Mouse (Mus musculus) neural tube, embryonic 13.5 days (tissue): ENCODE measurements around the gene Kirrel. TPM values are rescaled to one million over a fixed set of nuclear protein-coding genes. Genes with fewer than 3 reads are reported as not detected.

Source experiments
- ATAC-seq: fragments of 200-750 bp; cut with Nextera tagmentation; 2 replicates; pipeline ENCODE4 v1.8.0; 2017; ENCODE audit warnings: low read depth, mild to moderate bottlenecking, moderate TSS enrichment, moderate library complexity
- H3K27ac ChIP-seq: fragments of 300-500 bp; sonication (generic); replicated peaks from 2 replicates; pipeline ENCODE4 v1.5.1; 2015; ENCODE audit warnings: moderate library complexity, mild to moderate bottlenecking, inconsistent platforms
- H3K27me3 ChIP-seq: fragments of 300-500 bp; sonication (generic); 2 replicates; pipeline ENCODE4 v1.6.1; 2015; ENCODE audit warnings: mild to moderate bottlenecking, inconsistent platforms
- H3K36me3 ChIP-seq: fragments of 300-500 bp; sonication (generic); 2 replicates; pipeline ENCODE4 v1.6.1; 2015; ENCODE audit warnings: mild to moderate bottlenecking, inconsistent platforms
- H3K4me1 ChIP-seq: fragments of 300-500 bp; sonication (generic); replicated peaks from 2 replicates; pipeline ENCODE4 v1.6.1; 2015; ENCODE audit warnings: inconsistent platforms
- H3K4me2 ChIP-seq: fragments of 300-500 bp; sonication (generic); 2 replicates; pipeline ENCODE4 v1.6.1; 2015; ENCODE audit warnings: inconsistent platforms, mild to moderate bottlenecking, moderate library complexity
- H3K4me3 ChIP-seq: fragments of 300-500 bp; sonication (generic); 2 replicates; pipeline ENCODE4 v1.5.1; 2015; ENCODE audit warnings: mild to moderate bottlenecking, inconsistent platforms
- H3K9ac ChIP-seq: fragments of 300-500 bp; sonication (generic); 2 replicates; pipeline ENCODE4 v1.6.1; 2015; ENCODE audit warnings: moderate library complexity, mild to moderate bottlenecking, inconsistent platforms
- H3K9me3 ChIP-seq: fragments of 300-500 bp; sonication (generic); 2 replicates; pipeline ENCODE4 v1.6.1; 2016; ENCODE audit warnings: inconsistent platforms
- WGBS: fragments of 180-500 bp; shearing (Covaris S2); methylation state at CpG from one replicate; pipeline ENCODE4 v1.1.7; 2015; 5-methylcytosine and 5-hydroxymethylcytosine counted together
- polyA plus RNA-seq: library from polyadenylated mRNA; unstranded; fragments of >200 nt; fragmentation: Nextera tagmentation; extraction: Ambion mirVana; gene quantifications from 2 replicates; pipeline ENCODE4 v1.2.1, GENCODE M21; 2015

Gene Kirrel
- polyA plus RNA-seq, 1 experiment from 2014 or later, result 9.8 TPM

DNA sequence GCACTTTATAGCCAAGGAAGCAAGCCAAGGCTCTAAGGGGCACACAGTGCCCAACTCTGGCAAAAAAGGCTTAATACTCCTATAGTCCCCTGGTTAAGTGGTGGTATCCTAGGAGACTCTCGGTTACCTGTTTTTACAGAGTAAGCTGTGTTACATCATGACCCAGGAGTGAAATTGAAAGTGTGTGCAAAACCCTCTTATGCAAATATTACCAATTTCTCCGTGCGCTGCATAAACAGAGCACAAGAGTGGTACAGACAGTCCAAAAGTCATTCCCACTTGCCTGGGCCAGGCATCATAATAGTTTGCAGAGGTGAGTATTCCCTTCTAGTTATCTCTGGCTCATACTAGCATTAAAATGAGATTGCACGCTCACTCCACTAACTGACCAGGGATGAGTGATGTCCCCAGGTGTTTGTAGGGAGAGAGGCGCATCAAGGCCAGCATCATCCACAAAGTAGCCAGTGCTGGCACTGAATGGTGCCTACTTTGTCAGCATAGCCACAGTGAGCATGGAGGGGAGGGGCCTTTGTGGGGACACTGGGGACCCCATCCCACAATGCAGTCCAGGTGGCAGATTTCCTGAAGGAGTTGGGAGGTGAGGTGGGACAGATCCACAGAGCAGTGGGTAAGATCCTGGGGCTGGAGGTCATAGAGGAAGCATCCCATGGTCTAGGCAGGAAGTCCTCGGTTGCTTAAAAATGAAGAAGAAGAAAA lies 10.3 kb downstream of the Kirrel start:
- peak overlapping the region; percentile 88 for H3K27ac ChIP-seq
- H3K4me2 ChIP-seq, result peak overlapping the region; percentile 27; the same call in 1 of the 2 replicates
- no peak for ATAC-seq
- no peaks in the 10 kb centered on the region for H3K36me3 ChIP-seq
- no peaks in the 10 kb centered on the region for H3K9me3 ChIP-seq
- H3K4me1 ChIP-seq, result peaks cover 97% of the 10 kb centered on the region
- H3K27me3 ChIP-seq, result no peaks in the 10 kb centered on the region
- H3K4me3 ChIP-seq, result no peak overlapping the region
- WGBS, result 82% methylated on average over 6 of the region's 6 CpGs
- peak overlapping the region; percentile 22; the same call in 1 of the 2 replicates for H3K9ac ChIP-seq

DNA sequence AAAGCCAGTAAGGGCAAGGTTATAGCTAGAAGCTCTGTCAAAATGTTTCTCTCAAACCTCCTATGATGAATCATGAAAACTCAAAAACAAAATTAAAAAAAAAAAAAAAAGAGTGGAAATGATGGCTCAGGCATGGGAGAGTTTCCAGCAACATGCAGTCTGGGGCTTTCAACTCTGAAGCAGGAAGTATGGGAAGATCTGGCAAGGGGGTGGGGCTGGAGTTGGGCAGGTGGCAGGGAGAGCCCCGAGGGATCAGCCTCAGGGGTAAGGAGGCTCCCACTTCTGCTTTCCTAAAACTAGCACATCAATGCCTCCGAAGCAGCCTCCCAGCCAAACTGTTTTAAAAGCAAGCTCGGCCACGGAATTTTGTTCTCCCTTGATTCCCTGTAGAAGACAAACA lies 11.4 kb downstream of the Kirrel start:
- no peak for ATAC-seq
- Histone ChIP-seq H3K4me2 (no peak overlapping the region), H3K4me1 (peaks cover 97% of the 10 kb centered on the region), H3K9me3 (no peaks in the 10 kb centered on the region), H3K4me3 (no peak overlapping the region), H3K36me3 (no peaks in the 10 kb centered on the region), H3K27me3 (no peaks in the 10 kb centered on the region), H3K9ac (no peak overlapping the region), H3K27ac (peak overlapping the region; percentile 88; the same call in 1 of the 2 replicates)
- WGBS, result 58% methylated on average over 4 of the region's 4 CpGs

DNA sequence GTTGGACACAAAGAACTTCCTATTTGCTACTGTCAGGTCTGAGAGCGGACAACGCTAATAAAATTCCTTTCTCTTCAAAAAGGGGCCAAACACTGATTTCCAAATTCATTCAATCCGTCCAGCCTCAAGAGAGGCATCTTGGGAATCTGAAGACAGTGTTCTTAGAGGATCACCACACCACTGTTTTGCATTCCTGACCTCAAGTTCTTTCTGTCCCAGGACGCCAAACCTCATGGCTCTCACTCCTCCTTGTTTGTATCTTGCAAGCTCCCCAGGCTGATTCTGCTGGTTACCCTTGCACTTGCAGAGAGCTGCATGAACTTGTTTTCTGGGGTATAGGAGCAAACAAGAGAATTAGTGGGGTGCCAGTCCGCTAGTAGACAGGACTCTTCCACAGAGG lies 12.2 kb downstream of the Kirrel start:
- no peak overlapping the region for H3K4me3 ChIP-seq
- H3K4me1 ChIP-seq, result peaks cover 97% of the 10 kb centered on the region
- H3K36me3 ChIP-seq, result no peaks in the 10 kb centered on the region
- peak overlapping the region; percentile 84; the same call in 1 of the 2 replicates for H3K27ac ChIP-seq
- H3K9ac ChIP-seq, result no peak overlapping the region
- no peak for ATAC-seq
- H3K27me3 ChIP-seq, result no peaks in the 10 kb centered on the region
- no peaks in the 10 kb centered on the region for H3K9me3 ChIP-seq
- H3K4me2 ChIP-seq, result no peak overlapping the region
- 79% methylated on average over 5 of the region's 5 CpGs for WGBS

DNA sequence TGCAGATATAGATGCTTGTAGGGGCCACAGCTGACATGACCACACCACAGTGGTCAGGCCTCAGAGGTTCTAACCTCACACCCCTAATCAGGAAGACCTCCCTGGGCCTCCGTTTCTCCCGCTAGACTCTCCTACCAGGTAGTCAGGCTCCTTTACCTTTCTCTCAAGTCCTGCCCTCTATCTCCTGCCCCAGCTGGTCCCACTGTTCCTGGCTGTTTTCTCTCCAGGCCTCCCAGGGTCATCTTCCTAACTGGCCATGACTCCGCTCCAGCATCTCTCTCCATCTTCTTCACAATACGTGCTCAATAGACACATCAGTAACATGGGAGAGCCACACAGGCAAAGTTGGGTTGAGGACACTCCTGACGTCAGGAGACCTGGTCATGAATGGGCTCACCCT lies 12.9 kb downstream of the Kirrel start:
- H3K27ac ChIP-seq, result peak overlapping the region; percentile 84

DNA sequence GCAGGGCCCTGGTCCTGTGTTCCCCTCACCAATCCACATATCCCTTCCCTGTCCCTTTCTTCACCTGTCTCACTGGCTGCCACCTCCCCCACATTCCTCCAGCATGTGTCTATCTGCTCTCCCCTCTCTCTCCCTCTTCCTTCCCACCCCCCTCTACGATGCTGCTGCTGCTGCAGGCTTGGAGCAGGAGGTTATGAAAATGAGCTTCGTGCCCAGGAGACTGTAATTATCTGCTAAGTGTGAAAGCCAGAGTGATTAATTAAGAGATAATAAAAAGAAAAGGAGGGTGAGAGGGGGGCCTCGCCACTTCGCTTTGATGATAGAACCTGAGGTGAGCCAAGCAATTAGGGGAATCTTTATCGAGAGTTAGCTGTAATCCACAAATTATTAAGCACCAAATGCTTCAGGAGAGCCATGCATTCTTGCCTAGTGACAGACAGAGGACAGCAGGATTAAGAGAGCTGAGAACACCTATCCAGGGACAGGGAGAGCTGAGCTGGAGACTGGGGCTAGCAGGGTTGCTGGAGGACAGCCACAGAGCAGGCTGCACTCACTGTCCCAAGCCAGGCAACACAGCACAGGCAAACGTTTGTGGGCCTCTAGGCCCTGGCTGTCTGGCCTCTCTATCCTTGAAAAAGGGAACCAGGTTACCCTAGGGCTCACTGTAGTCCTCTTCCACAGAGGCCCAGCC lies 13.6 kb downstream of the Kirrel start:
- no peak overlapping the region for H3K4me2 ChIP-seq
- no peaks in the 10 kb centered on the region for H3K36me3 ChIP-seq
- H3K9ac ChIP-seq, result peak overlapping the region; percentile 41
- no peaks in the 10 kb centered on the region for H3K27me3 ChIP-seq
- no peaks in the 10 kb centered on the region for H3K9me3 ChIP-seq
- WGBS, result 23% methylated on average over 6 of the region's 6 CpGs
- ATAC-seq, result peak; percentile 70
- no peak overlapping the region for H3K4me3 ChIP-seq
- peak overlapping the region; percentile 84 for H3K27ac ChIP-seq
- peaks cover 92% of the 10 kb centered on the region for H3K4me1 ChIP-seq

More for the DNA sequence above, 12.9 kb downstream of the Kirrel start:
- no peak overlapping the region for H3K4me3 ChIP-seq
- no peaks in the 10 kb centered on the region for H3K9me3 ChIP-seq
- H3K4me2 ChIP-seq, result no peak overlapping the region
- ATAC-seq, result 0 out of 2 replicates have a peak, but pooled peaks have one; percentile 2
- H3K4me1 ChIP-seq, result peaks cover 98% of the 10 kb centered on the region
- peak overlapping the region; percentile 41; the same call in 1 of the 2 replicates for H3K9ac ChIP-seq
- WGBS, result 90% methylated on average over 5 of the region's 5 CpGs
- H3K36me3 ChIP-seq, result no peaks in the 10 kb centered on the region
- no peaks in the 10 kb centered on the region for H3K27me3 ChIP-seq

DNA sequence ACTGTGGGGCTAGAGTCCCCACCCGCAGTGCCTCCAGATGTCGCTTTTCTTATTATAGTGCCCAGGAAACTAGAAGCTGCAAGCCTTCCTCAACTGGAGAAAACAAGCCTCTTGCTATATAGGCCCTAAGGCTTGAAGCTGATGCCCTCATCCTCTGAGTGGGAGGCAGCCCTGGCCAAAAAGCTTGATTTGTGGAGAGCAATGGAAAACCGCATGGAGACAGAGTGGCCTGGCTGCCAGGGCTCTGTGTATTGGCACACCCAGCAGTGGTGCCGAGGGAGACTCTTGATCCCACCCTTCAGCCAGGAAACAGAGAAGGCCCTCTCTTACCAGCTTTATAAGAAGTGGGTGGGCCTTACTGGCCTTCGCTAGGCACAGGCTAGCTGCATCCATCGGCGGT lies 15.4 kb downstream of the Kirrel start:
- WGBS, result 68% methylated on average over 7 of the region's 7 CpGs
- H3K36me3 ChIP-seq, result no peaks in the 10 kb centered on the region
- 0 out of 2 replicates have a peak overlapping the region, but pooled peaks have one; percentile 3 for H3K9ac ChIP-seq
- ATAC-seq, result no peak
- no peaks in the 10 kb centered on the region for H3K9me3 ChIP-seq
- H3K4me3 ChIP-seq, result no peak overlapping the region
- peaks cover 91% of the 10 kb centered on the region for H3K4me1 ChIP-seq
- peak overlapping the region; percentile 68 for H3K27ac ChIP-seq
- H3K27me3 ChIP-seq, result no peaks in the 10 kb centered on the region
- H3K4me2 ChIP-seq, result no peak overlapping the region

DNA sequence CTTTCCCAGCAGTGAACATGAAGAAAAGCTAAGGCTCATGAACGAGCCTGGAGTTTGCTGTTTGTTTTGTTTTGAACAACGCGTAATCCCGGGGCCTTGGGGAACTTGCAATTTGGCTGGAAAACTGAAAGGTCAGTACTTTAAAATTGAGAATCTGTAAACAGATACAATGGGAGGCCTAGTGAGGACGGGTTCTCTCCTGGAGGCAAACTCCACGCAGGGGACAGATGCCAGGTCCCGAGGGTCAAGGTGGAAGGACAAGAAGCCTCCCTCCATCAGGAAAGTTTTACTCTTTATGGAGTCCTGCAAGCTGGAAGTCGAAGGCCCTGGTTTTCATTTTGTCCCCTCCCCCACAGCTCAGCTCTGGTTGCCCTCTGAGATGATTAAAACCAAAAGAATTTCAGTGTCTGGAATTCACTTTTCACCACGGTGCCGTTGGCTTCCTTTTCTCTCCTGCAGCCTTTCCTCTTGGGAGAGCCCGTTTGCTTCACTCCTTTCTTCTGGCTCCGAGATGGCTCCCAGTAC lies 16.7 kb downstream of the Kirrel start:
- peak overlapping the region; percentile 4; the same call in 1 of the 2 replicates for H3K4me2 ChIP-seq
- no peak for ATAC-seq
- peaks cover 91% of the 10 kb centered on the region for H3K4me1 ChIP-seq
- no peaks in the 10 kb centered on the region for H3K36me3 ChIP-seq
- H3K9me3 ChIP-seq, result no peaks in the 10 kb centered on the region
- H3K27me3 ChIP-seq, result no peaks in the 10 kb centered on the region
- H3K27ac ChIP-seq, result peak overlapping the region; percentile 68
- H3K4me3 ChIP-seq, result no peak overlapping the region
- H3K9ac ChIP-seq, result no peak overlapping the region; the same call in 1 of the 2 replicates
- WGBS, result 28% methylated on average over 12 of the region's 12 CpGs

DNA sequence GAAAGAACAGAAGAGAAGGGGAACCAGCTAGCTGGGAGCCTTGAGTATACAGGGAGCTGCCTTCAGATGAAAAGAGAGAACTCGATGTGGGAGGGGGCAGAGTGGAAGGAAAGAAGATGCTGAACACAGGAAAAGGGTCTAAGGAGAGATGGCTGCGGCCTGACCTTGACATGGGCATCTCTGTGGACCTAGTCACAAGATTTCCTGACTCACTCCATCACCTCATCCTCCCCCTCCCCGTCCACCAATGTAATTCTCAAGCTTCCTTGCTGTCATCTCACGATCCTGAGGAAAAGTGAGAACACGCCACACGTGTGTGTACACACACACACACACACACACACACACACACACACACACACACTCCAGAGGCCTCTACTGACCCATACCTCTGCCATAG lies 17.2 kb downstream of the Kirrel start:
- Histone ChIP-seq H3K27ac (peak overlapping the region; percentile 68), H3K9me3 (no peaks in the 10 kb centered on the region), H3K36me3 (no peaks in the 10 kb centered on the region), H3K9ac (no peak overlapping the region), H3K27me3 (no peaks in the 10 kb centered on the region), H3K4me1 (peaks cover 90% of the 10 kb centered on the region), H3K4me3 (no peak overlapping the region), H3K4me2 (no peak overlapping the region)
- WGBS, result 75% methylated on average over 5 of the region's 6 CpGs
- no peak for ATAC-seq

DNA sequence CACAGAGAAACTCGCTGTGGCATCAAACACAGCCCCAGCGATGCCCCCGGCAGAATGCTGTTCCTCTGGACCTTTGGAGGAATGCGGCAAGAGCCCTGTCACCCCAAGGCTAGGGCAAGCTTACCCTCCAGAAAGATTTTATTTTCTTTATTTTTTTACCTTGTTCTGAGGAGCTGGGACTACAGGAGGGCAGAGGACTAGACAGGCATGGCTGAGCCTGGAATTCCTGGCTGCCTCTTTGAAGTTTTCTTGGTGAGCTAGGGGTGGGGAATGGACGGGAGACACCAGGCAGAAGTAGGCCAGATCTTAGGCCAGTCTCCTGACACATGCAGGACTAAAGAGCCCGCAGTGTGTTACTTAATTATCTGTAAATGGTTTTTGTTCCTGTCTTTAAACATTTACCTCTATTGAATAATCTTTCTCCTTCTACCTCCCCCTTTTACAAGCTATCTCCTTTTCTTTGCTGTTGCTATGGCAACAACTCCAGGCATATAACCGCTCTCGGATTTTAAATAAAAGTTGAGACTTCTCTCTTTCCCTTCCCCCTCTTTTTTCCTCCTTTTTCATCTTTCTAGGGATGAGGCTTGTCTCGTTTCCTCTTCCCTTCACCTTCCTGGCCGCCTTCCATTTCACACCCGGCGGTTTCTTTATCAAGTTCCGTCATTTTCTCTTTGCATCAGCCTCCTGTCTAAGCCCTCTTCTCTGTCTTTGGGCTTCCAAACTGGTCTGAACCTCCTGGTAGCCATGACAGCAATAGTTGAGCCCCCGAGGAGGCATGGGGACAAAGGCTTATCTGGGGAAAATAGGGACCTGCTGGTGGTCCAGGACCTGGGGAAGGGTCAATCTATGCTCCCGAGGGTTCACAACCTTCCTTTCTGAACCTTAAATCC lies 19.9 kb downstream of the Kirrel start:
- Histone ChIP-seq H3K4me1 (peaks cover 91% of the 10 kb centered on the region), H3K9ac (no peak overlapping the region), H3K27me3 (no peaks in the 10 kb centered on the region), H3K27ac (peak overlapping the region; percentile 59), H3K4me2 (no peak overlapping the region), H3K9me3 (no peaks in the 10 kb centered on the region), H3K36me3 (no peaks in the 10 kb centered on the region), H3K4me3 (no peak overlapping the region)
- ATAC-seq, result no peak
- WGBS, result 28% methylated on average over 15 of the region's 15 CpGs

DNA sequence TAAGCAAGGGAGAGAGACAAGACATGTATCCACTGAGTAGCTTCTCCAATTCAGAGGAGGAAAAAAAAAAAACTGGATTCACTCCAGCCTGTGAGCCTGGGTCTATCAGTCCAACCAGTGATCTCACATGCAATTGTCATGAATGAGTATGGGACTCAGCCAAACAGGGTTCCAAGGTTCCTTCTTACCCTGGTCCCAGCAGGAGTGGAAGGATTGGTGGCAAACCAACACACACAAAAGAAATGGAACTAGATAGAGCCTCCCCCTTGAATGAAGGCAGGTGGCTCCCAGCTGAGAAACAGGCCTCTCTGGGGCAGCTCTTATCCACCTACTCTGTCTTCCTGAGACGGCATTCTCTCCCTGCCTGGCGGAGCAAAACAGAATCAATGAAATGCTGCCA lies 21.5 kb downstream of the Kirrel start:
- no peak overlapping the region for H3K4me2 ChIP-seq
- no peaks in the 10 kb centered on the region for H3K36me3 ChIP-seq
- H3K9me3 ChIP-seq, result no peaks in the 10 kb centered on the region
- no peak for ATAC-seq
- peak overlapping the region; percentile 93 for H3K27ac ChIP-seq
- WGBS, result 33% methylated on average over 2 of the region's 2 CpGs
- no peaks in the 10 kb centered on the region for H3K27me3 ChIP-seq
- no peak overlapping the region for H3K9ac ChIP-seq
- no peak overlapping the region for H3K4me3 ChIP-seq
- peaks cover 86% of the 10 kb centered on the region for H3K4me1 ChIP-seq

DNA sequence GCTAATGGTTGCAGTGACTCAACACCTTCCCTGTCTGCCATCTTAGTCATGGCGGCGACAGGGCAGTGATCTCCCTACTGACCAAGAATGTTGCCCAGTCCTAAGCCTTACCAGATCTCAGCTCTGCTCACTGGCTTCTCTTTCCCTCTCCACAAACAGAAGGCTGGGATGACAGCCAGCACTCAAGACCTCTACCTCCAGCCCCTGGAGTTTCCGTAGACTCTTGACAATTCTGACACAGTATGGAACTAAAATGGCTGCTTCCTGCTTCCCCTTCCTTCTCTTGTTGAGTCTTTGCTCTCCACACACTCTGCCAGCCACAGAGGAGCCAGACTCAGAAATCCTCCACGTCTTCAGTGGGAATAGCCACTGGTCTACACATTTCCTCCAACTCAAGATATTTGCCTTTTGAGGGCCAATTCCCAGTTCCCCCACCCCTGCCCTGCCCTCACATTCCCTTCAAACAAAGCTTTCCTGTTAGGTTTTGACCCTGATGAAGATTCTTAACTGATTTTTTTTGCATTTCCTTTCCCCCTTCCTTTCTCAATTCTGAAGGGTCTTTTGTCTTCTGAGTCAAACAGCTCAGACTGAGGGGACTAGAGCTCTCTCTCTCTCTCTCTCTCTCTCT lies 22.3 kb downstream of the Kirrel start:
- peak overlapping the region; percentile 93 for H3K27ac ChIP-seq

More for the DNA sequence above, 22.3 kb downstream of the Kirrel start:
- no peak for ATAC-seq
- Histone ChIP-seq H3K4me3 (no peak overlapping the region), H3K27me3 (no peaks in the 10 kb centered on the region), H3K9ac (no peak overlapping the region), H3K36me3 (no peaks in the 10 kb centered on the region), H3K4me2 (no peak overlapping the region), H3K4me1 (peaks cover 77% of the 10 kb centered on the region), H3K9me3 (no peaks in the 10 kb centered on the region)
- 75% methylated on average over 4 of the region's 4 CpGs for WGBS
